Mouse (Mus musculus) bone marrow, adult 2 months (tissue): ENCODE results near the gene Mpv17l2.

Experiments
- CTCF ChIP-seq: fragments of 200-500 bp; IDR thresholded peaks from 2 replicates; pipeline ENCODE4 v1.5.1; 2011; ENCODE audit warnings: low read length, control low read depth; ENCODE audit not compliant: control insufficient read depth, insufficient read depth
- POLR2A ChIP-seq: fragments of 200-500 bp; IDR thresholded peaks from 2 replicates; pipeline ENCODE4 v1.6.1; 2011; ENCODE audit warnings: low read depth, mild to moderate bottlenecking, control low read depth, low read length, borderline replicate concordance; ENCODE audit not compliant: control insufficient read depth

DNA sequence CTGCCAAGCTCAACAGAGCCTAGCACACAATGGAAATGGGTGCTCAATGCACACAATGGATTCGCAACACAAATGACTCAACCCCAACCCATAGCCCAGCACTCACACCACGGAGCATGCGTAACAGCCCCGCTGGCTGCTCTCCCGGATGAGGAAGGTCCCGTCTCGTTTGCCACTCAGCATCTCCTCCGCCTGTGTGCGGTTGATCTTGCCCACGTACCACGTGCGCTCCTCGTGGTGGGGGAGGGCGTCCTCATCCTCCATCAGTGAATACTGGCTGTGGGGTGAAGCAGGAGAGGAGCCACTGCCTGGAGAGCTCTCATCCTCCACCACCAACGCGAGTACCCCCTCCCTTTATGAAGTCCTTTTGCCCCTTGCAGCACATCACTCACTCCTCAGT, 8.2 kb upstream of the Mpv17l2 start:
- TF ChIP-seq CTCF (no peak), POLR2A (no peak)
